Mouse (Mus musculus): Measurements from ENCODE around the gene Srxn1. TPM values are rescaled to one million over a fixed set of nuclear protein-coding genes. Genes with fewer than 3 reads are reported as not detected.
A peak's percentile ranks its signal among the peaks of the same experiment; 100 is the strongest.

Gene Srxn1
- total RNA-seq, 2 experiments from 2014 or later = 58.4 to 62.4 TPM

DNA sequence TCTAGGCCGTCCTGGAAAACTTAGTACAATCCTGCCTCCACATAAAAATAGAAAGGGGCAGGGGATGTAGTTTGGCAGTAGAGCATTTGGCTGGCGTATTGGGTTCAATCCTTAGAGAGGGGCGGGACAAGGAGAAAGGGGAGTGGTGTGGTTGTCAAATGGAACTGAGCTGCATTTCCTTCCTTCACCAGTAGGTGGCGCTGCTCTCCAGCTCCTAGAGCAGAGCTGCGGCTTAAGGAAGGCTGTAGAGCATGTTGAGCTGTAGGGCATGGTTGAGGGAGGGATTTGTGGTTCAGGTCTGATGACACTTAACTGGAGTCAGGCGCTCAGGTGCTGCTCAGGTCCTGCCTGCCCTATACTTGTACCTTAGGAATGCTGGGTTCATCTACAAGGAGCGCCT is 6.6 kb downstream of the Srxn1 start:
- peak; percentile 95 to 97 for DNase-seq (ENCODE audit: low spot score in 2 of 2)
- intact Hi-C loops (cut with DNase I) = loop anchor here (2.0 kb wide), 1 partner anchor 85 kb away; no protein-coding TSS in a partner anchor

DNA sequence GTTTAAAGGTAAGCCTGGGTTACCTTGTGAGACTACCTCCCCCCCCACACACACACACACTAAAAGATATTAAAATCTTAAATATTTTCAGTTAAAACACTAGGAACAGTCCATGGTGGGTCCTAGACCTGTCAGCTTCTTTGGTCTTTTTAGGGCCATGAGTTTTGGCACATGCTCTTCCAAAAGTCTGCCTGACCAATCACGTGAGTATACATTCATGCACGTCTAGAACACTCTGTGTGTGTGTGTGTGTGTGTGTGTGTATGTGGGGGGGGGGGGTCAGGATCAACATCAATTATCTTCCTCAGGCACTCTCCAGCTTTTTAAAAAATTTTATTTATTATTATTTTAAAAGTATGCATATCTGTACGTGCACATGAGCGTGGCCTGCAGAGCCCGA is 7.2 kb downstream of the Srxn1 start:
- intact Hi-C loops (cut with DNase I) = loop anchor here (2.0 kb wide), 1 partner anchor 84 kb away; no protein-coding TSS in a partner anchor
- no peak for DNase-seq (ENCODE audit: low spot score in 2 of 2)

DNA sequence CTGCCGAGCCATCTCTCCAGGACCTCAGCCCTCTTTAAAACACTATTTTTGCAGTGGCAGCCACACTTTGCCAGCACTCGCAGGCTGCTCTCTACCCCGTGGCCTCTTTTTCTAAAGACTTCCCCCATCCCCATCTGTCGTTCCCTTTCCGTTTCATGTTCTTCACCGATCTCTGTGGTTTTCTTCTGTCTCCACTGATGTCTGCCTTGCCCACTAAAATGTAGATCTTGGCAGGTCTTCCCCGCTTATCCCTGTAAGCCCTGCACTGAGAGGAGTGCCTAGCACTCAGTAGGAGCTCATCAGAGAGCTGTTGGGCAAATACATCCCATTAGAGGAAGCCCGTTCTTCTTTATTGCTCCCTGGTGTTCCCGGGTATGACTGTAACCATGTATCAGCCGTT is 7.7 kb downstream of the Srxn1 start:
- intact Hi-C loops (cut with DNase I) = loop anchor here (2.0 kb wide), 1 partner anchor 84 kb away; no protein-coding TSS in a partner anchor
- DNase-seq (ENCODE audit: low spot score in 2 of 2) = peak in 1 of 2 experiments; percentile 43

DNA sequence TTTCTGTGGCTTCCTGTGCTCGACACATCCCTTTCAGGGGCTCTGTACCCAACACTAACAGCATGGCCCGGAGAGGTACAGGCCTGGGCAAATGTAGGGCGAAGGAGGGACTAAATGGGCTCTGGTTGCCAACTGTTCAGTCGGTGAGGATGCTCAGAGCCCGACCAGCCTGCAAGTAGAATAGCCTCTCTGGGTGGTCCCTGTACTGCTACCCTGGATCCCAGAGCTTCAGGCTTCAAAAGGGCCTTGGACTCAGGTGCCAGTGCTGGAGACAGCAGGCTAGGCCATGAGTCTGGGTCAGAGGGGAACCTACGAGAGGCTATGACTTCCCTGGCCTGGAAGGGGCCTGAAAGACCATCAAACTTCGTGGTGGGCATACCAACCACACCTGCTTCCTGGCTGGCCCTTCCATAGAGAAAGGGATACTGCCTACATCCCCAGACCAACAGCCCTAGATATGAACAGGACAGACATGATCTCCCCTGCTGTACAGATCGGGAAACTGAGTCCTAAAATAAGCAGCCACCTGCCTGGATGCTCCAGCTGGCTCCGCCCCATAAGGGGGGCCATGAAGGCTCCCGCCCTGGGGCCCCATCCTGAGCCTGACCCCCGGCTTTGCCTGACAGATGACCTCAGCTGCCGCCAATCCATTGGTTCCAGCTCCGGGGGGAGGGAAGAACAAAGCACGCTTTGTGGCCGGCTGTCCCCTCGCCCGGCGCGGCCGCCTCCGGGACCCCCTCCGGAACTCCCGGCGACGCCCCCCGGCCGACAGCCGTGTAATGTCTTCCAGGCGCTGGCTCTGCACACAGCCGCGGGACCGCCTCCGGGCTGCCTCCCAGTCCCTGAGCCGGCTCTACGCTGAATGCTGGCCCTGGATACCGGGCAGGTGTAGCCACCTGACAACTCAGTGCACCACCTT is 9.0 kb downstream of the Srxn1 start:
- intact Hi-C loops (cut with DNase I) = no loop called here
- no peak for DNase-seq (ENCODE audit: low spot score in 2 of 2)

DNA sequence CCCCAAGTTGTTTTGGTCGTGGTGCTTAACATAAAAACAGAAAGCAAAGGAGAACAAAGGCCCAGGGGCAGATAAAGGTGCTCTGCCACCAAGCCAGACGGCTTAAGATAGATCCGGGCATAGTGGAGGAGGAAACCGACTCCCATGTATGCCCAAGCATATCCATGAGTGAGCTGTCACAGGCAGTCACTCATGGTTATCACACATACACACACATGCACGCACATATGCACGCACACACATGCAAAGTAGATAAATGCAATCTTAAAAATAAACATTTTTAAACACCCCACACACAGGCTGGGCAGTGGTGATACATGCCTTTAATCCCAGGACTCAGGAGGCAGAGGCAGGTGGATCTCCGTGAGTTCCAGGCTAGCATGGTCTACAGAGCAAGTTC is 12.4 kb downstream of the Srxn1 start:
- intact Hi-C loops (cut with DNase I) = no loop called here

DNA sequence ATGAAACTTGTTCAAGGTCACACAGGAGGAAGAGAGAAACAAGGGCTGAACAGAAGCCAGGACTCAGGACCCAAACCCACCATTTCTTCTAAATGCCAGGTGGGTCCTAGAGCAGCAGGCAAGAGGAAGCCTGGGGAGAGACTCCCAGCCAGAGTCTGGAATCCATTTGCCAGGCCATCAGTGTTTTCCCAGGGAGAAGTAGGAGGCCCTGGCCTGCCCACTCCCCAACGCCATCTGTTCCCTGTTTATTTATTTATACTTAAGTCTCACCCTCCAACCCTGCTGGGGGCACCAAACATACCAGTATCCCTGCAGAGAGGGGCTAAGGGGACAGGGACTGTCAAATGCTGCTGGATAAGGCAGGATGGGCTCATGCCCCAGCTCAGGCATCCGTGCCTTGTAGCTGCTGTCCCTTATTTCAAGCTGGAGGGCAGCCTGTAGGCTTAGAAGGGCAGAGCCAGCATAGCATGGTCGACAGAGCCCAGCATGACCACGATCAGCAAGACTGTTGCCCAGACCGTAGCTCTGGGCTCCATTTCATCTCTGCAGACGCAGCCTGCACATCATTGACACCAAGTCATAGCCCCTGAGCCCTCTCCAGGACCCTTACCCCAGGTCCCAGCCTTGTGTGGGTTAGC is 14.0 kb downstream of the Srxn1 start:
- intact Hi-C loops (cut with DNase I) = no loop called here
- no peak for DNase-seq (ENCODE audit: low spot score in 2 of 2)

More for the DNA sequence above, 12.4 kb downstream of the Srxn1 start:
- no peak for DNase-seq (ENCODE audit: low spot score in 2 of 2)

DNA sequence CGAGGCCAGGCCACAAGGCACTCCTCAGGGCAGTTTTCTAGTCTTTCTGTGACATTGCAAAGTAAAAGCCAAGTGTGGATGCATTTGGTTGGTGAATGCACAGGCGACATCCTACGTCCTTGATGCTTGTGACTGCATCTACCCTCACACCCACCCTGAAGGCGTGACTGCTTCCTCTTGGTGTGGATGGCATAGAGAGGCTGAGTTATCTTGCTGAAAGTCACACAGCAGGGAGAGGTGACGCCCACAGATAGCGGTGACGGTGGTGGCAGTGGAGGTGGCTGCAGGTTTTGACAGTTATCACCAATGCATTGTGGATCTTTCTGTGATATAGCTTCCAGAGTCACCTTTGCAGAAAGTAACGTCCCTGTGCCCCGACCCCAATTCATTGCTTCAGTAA is 17.6 kb downstream of the Srxn1 start:
- intact Hi-C loops (cut with DNase I) = no loop called here
- DNase-seq (ENCODE audit: low spot score in 2 of 2) = no peak

DNA sequence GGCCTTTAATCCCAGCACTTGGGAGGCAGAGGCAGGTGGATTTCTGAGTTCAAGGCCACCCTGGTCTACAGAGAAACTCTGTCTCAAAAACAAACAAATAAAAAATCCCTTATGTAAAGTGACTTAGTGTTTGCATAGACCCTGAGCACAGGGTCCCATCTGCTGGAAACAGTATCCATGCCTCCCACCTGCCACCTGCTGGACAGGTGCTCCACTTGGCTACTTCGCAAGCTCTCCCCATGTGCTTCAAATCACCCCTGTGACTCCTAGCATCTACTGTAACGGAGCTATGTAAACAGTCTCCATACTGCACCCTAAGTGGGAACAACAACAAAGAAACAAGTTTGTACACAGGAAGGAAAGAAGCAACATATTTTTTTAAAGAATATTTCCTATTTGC is 23.3 kb downstream of the Srxn1 start:
- intact Hi-C loops (cut with DNase I) = no loop called here
- no peak for DNase-seq (ENCODE audit: low spot score in 2 of 2)

DNA sequence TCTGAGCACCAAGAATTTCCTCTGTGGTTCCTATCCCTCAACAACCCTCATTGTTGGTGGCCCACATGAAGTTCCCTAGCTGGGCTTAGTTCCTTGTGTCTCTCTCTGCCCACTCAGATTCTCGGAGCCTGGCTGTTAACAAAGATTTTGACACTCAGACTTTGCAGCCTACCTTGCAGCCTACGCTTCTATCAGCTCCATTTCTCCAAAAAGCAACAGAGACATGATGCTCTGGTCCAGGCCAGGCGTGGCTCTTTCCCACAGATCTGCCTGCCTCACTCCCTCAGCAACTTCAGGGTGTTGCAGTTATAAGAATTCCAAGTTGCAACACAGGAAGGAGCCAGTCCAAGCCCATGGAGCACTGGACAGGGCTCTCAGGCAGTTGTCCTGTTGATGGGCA is 24.5 kb downstream of the Srxn1 start:
- intact Hi-C loops (cut with DNase I) = no loop called here
- DNase-seq (ENCODE audit: low spot score in 2 of 2) = no peak

DNA sequence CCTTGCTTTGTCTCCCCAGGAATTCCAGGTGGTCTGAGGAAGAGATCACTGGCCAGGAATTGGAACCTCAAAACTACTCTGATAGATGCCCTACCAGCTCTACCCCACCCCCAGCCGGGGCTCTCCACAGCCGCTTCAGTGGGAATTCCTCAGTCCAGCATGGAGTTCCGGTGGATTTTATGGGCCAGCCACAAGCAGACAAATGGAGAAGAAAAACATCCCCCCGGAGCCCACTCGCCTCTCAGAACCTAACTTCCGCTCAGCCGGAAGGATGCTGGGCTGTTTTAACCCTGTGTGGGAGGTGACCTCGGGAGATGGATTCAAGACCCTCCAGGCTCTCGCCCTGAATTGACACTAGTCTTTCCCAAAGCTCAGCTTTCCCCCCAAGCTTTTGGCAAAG is 26.7 kb downstream of the Srxn1 start:
- no peak for DNase-seq (ENCODE audit: low spot score in 2 of 2)
- intact Hi-C loops (cut with DNase I) = no loop called here

DNA sequence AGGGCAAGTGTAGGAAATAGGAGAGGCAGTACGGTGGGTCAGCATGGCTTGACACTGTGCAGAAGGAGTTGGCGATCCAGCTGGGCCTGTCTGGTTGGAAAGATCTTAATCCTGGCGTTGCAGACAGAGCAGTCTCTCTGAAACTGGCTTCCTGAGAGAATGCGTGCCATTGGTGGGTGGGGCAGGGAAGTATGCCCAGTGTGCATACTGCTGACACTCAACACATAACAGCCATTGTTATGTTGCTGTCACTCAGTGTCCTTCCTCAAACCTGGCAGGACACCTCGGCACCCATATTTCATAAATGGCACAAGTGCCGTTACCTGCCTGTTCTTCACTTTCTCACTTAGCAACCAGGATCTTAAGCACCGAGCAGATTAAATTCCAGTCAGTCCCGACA is 27.4 kb downstream of the Srxn1 start:
- intact Hi-C loops (cut with DNase I) = no loop called here
- no peak for DNase-seq (ENCODE audit: low spot score in 2 of 2)

DNA sequence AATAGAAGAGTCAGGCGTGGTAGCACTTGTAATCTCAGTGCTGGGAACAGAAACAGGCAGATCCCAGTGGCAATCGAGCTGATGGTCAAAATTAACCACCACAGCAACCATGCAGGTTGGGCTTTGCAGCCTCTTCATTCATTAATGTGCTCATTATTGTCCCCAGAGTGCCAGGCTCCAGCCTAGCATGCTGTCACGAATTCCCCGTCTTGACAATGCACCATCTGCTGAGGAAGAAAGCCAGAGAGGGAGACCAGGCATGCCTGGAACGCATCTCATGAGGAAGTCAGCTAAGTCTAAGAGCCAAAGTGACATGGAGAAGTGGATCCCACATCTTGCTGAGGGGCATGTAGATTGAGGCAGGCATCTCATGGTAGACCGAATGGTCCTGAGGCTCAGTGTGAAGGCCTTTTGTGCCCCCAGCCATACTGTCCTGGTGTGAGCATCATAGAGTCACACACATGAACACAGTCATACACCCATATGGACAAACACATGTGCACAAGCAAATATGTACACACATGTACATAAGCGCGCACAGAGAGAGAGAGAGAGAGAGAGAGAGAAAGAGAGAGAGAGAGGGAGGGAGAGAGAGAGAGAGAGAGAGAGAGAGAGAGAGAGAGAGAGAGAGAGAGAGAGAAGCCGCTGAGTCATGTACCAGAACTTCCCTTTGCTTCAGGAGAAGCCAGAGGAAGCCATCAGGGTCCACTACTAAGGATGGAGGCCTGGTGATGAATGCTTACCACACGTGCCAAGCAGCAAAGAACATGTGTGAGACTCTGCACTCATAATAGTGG is 34.1 kb downstream of the Srxn1 start:
- DNase-seq (ENCODE audit: low spot score in 2 of 2) = peak in 1 of 2 experiments; percentile 33
- intact Hi-C loops (cut with DNase I) = no loop called here

DNA sequence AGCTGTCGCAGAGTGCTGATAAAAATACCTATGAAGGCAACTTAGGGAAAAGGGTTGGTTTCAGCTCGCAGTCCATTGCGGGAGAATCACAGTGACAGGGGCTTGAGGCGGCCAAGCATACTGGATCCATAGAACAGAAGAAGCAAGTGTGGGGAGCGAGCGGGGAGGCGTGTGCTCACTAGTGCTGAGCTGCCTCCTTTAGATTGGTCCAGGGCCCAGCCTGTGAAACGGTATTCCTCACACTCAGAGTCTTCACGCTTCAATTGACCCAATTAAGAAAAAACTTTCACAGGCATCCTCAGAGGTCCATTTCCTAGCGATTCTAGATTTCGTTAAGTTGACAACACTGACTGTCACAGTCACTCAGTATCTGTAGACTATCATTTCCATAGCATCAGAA is 35.6 kb downstream of the Srxn1 start:
- intact Hi-C loops (cut with DNase I) = no loop called here
- no peak for DNase-seq (ENCODE audit: low spot score in 2 of 2)

DNA sequence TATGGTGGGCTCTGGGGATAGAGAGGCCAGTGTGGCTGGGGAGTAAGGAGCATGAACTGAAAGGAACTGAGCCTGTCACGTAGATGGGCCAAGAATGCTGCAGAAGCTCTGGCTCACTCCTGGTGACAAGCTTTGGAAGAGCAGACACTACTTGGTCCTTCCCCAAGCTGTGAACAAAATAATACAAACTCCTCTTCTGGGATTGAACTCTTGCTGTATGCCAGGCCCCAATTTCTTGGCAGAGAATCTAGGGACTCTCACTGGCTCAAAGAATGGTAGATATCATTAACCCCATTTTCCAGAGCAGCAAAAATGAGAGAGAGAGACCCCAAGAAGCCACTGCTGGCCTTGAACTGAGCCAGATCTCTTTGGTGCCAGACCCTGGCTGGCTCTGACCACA is 36.2 kb downstream of the Srxn1 start:
- no peak for DNase-seq (ENCODE audit: low spot score in 2 of 2)
- intact Hi-C loops (cut with DNase I) = no loop called here

DNA sequence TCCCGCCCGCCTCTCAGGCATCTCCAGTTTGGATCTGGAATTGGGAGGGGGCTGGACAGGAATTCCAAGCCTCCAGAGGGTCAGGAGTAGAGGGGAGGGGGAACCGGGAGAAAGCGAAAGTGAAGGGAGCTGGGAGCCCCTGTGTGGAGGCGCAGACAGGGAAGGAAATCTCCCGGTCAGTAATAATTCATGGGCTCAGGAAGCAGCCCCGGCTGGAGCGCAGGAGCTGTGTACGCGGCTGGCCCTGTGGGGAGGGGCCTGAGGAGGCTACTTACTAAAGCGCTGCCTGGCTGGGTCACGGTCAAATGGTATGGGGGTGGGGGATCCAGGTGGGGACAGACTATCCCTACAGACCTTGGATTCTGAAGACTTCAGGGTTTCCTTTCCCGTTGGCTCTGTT is 36.7 kb downstream of the Srxn1 start:
- no peak for DNase-seq (ENCODE audit: low spot score in 2 of 2)
- intact Hi-C loops (cut with DNase I) = no loop called here

DNA sequence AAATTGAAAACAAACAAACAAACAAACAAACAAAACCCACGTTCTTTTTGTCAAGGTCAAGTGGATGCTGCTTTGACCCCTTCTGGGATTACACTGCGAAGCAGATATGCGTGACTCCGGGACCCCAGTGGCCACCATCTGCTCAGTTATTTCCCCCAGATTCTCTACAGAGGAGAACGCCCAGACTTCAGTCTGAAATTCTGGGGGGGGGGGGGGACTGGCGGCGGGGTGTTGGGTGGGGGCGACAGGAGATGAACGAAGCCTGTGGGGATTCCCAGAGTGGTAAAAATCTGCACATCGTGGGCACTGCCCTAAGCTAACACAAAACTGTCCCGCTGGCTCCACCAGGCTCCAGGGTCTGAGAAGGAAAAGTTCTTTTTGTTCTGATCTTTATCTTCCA is 37.3 kb downstream of the Srxn1 start:
- DNase-seq (ENCODE audit: low spot score in 2 of 2) = no peak
- intact Hi-C loops (cut with DNase I) = no loop called here

DNA sequence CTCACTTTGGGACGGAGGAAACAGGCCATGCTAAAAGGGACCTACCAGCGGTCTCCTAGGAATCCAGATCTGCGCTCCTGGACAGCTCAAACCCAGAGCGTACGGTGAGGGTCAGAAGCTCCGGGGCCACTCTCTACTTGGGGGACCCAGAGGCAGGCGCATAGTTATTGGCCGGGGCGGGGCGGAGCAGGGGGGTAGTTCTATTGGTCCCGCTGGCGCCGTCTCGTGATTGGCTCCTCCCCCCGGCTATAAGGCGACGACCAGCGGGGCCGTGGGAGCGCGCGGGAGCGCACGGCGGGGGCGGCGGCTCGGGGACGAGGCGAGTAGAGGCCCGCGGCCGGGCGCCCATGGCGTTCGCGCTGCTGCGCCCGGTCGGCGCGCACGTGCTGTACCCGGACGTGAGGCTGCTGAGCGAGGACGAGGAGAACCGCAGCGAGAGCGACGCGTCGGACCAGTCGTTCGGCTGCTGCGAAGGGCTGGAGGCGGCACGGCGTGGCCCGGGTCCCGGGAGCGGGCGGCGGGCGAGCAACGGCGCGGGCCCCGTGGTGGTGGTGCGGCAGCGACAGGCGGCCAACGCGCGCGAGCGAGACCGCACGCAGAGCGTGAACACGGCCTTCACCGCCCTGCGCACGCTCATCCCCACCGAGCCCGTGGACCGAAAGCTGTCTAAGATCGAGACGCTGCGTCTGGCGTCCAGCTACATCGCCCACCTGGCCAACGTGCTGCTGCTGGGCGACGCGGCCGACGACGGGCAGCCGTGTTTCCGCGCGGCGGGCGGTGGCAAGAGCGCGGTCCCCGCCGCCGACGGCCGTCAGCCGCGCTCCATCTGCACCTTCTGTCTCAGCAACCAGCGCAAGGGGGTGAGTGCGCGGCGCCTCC is 38.2 kb downstream of the Srxn1 start, which contains the start of gene Tcf15:
Tcf15 (plus strand) TSS at position 283 of the 879 bp plus-strand sequence.
- intact Hi-C loops (cut with DNase I) = no loop called here
- DNase-seq (ENCODE audit: low spot score in 2 of 2) = no peak

DNA sequence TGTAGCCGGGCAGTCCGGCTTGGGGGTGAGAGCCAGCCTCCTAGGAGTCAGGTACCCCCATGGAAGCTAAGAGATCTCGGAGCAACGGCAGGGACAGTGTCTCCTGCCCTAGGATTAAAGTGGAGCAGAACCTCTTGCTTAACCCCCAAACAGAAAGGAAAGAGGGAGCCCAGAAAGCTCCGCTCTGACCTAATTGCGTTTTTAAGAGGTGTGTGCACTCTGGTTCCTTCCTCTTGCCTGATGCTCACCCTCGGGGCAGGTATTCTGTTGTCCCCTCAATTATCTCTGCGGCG is 38.8 kb downstream of the Srxn1 start:
- intact Hi-C loops (cut with DNase I) = no loop called here
- no peak for DNase-seq (ENCODE audit: low spot score in 2 of 2)

DNA sequence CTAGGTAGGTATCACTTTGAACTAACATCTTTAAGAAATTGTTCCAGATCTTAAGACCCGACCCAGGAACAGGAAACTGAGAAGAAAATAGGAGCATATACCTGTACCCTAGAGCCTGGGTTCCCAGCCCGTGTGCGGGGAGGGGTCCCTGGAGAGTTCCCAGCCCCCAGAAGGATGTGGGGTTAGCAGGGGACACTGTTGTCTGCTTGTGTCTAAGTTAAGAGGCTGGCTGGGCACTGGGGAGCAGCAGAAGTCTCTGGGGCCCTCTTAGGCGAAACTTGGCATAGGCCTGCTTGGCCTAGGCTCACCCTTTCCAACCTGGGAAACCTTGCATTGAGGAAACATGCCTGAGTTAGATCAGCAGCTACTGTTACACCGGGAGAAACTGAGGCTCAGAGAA is 39.2 kb downstream of the Srxn1 start:
- intact Hi-C loops (cut with DNase I) = no loop called here
- DNase-seq (ENCODE audit: low spot score in 2 of 2) = no peak

Data from left cerebral cortex, postnatal 14 days (tissue).